Mouse (Mus musculus): Measurements from ENCODE around the gene Trappc2l. TPM values are rescaled to one million over a fixed set of nuclear protein-coding genes. Genes with fewer than 3 reads are reported as not detected.

The Trappc2l gene
- 36.3 TPM for total RNA-seq (2023)

DNA sequence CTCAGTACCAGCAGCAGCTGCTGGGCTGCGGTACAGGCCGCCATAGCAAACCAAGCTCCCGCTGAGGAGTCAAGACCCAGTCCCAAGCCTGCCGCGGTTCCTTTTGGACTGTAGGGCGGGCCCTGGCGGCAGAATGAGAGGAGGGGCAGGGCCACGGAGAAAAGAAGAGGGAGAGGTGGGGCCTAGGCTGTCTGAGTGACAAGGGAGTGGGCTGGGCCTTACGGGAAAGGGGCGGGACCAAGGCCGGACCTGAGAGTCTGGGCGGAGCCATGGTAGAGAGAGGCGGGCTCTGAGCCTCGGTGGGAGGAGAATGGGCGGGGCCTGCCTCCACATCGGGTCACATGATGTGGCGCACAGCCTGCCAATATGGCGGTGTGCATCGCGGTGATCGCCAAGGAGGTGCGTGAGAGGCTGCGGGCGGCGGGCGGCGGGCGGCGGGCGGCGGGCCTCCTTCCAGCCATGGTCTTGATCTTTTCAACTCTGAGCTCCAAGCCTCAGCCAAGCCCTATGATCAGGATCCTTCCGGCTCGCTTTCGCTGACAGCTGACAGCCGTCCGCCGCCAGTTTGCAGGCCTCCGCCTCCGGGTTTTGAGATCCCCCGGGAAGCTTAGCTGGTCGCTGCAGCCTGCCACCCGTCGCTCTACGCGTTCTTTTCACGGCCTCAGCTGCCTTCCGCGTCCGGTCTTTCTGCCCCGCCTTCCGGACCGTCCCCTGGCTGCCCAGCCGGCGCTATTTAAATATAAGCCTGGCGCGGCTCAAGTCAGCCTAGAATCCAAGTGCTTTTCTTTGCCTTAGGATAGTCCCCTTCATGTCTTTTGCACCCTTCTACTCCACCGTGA lies at the start of gene Trappc2l, which contains the start of gene Galns:
Gene Trappc2l (plus strand): TSS at position 346 of the 839 bp plus-strand sequence.
Gene Galns (minus strand): TSS at position 169 of the 839 bp plus-strand sequence.

DNA sequence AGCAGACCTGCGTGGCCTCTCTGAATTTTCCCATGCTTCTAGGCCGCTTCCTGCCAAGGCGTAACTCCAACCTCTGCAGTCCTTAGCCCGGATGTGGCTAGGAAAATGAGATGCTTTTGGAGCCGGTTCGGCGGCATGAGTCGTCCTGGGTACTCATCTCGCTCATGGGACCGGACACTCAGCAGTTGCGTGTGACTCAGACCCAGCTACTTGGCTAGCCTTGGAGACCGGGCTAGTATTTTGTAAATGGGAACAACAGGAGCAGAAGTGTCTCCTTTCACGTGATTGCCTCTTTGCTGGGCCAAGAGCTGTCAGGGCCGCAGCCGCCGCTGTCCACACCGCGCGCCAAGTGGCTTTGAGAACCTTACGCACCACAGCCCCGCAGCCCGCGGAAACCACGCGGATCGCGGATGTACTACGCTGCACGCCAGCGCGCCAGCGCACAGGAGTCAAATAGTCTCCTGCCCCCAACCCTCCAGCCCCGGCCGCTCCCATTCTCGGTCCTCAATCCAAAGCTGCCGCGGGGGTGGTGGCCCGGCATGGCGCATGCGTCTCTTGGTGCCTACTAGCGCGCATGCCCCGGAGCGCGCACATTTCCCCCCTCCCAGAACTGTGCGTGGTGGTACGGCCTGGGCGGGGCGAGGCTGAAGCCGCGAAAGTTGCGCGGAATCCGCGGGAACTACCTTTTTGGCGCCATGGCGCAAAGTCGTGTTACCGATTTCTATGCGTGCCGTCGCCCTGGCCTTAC lies 43.9 kb upstream of the Trappc2l start, which contains the start of gene Cdt1:
Gene Cdt1 (plus strand): TSS at position 655 of the 748 bp plus-strand sequence.

DNA sequence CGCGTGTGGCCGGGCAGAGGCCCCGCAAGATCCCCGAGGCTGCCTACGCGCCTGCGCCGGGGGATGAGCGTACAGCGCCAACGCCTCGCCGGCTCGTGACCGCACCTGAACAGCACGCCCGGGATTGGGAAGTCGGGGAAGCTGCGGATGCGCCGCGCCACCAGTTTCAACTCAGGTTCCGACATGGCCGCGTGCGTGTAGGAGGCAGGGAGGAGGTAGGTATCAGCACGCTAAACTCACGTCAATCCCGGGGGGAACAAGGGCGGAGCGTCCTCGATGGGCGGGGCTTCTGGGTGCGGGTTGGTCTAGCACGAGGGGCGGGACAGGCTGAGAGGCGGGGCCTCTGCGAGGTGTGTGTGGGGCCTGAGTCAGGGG lies 34.8 kb upstream of the Trappc2l start, which contains the start of gene Aprt:
Gene Aprt (minus strand): TSS at position 262 of the 375 bp plus-strand sequence.

DNA sequence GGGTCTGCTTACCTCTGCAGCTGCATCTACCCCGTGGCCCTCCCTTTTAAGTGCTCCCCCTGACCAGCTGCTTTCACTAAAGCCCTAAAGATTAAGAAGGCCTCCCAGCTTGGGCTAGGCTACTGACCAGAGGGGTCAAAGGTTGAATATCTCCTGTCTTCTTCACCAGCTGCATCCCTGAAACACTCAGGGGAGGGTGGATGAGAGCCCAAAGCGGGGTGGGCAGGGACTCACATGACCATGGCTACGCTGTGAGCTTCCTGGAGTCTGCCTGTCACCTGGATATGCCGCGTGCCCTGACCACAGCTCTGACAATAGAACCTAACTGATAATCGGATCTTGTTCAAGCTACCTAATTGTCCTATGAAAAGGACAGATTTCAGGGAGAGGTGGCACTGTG lies 11.3 kb downstream of the Trappc2l start, which contains the start of gene Pabpn1l:
Gene Pabpn1l (minus strand): TSS at position 13 of the 400 bp plus-strand sequence.

Other genes with a start within 250 kb of the Trappc2l start
- gene Zc3h18, start 235.0 kb upstream of the Trappc2l start, total RNA-seq (2023): 112 TPM
- gene Il17c, start 189.6 kb upstream of the Trappc2l start, total RNA-seq (2023): not detected
- gene Cyba, start 178.7 kb upstream of the Trappc2l start, total RNA-seq (2023): 138 TPM
- 10.3 TPM for gene Mvd, start 168.2 kb upstream of the Trappc2l start, total RNA-seq (2023)
- gene Snai3, start 150.9 kb upstream of the Trappc2l start, total RNA-seq (2023): 1.4 TPM
- gene Rnf166, start 135.6 kb upstream of the Trappc2l start, total RNA-seq (2023): 65.4 TPM
- gene Ctu2, start 135.5 kb upstream of the Trappc2l start, total RNA-seq (2023): 51.1 TPM
- gene Piezo1, start 60.3 kb upstream of the Trappc2l start, total RNA-seq (2023): 45.7 TPM
- gene Cdt1, start 43.6 kb upstream of the Trappc2l start, total RNA-seq (2023): 58.9 TPM
- 93.4 TPM for gene Aprt, start 34.7 kb upstream of the Trappc2l start, total RNA-seq (2023)
- 9.1 TPM for gene Galns, start 177 bp upstream of the Trappc2l start, total RNA-seq (2023)
- gene Pabpn1l, start 11.1 kb downstream of the Trappc2l start, total RNA-seq (2023): not detected
- 2.8 TPM for gene Cbfa2t3, start 87.5 kb downstream of the Trappc2l start, total RNA-seq (2023)
- 12.1 TPM for gene Acsf3, start 163.8 kb downstream of the Trappc2l start, total RNA-seq (2023)
- gene Cdh15, start 236.3 kb downstream of the Trappc2l start, total RNA-seq (2023): not detected